Mouse (Mus musculus): Measurements from ENCODE around the gene Lmf1. TPM values are rescaled to one million over a fixed set of nuclear protein-coding genes. Genes with fewer than 3 reads are reported as not detected.

The Lmf1 gene
- 10 to 100 TPM; 26.2 to 28.0 TPM for total RNA-seq (2021)
- long read RNA-seq, experiment 1, transcript Lmf1-206 (9 exons, 1,424 nt) = major isoform, 10 of 76 reads
- long read RNA-seq, experiment 1, partial matches to known transcripts = 1 of 76 reads
- long read RNA-seq, experiment 1, other reads (novel, unspliced or antisense) = 65 of 76 reads
- long read RNA-seq, experiment 2, transcript Lmf1-206 (9 exons, 1,424 nt) = major isoform, 10 of 60 reads
- long read RNA-seq, experiment 2, partial matches to known transcripts = 5 of 60 reads
- long read RNA-seq, experiment 2, other reads (novel, unspliced or antisense) = 45 of 60 reads

GRCm38 (mm10) chr17:25578920-25579319 lies at the start of gene Lmf1:
Gene Lmf1 (plus strand): TSS chr17:25579085.
- intact Hi-C loops (cut with DNase I) = loop anchor here (5.0 kb wide), 1 partner anchor 223 kb away; no protein-coding TSS in a partner anchor
- peak; percentile 97 for DNase-seq

GRCm38 (mm10) chr17:25530357-25531022 lies 48.4 kb upstream of the Lmf1 start:
- peak; percentile 30 to 31 for DNase-seq
- intact Hi-C loops (cut with DNase I) = no loop called here

- intact Hi-C loops (cut with DNase I) = no loop called here
- peak; percentile 49 to 50 for DNase-seq
These were observed 39.7 kb upstream of the Lmf1 start for GRCm38 (mm10) chr17:25538945-25539875.

GRCm38 (mm10) chr17:25540731-25541130 lies 38.2 kb upstream of the Lmf1 start:
- no peak for DNase-seq
- intact Hi-C loops (cut with DNase I) = no loop called here

GRCm38 (mm10) chr17:25541768-25542167 lies 37.1 kb upstream of the Lmf1 start:
- intact Hi-C loops (cut with DNase I) = no loop called here
- DNase-seq = no peak

GRCm38 (mm10) chr17:25547026-25547425 lies 31.9 kb upstream of the Lmf1 start:
- no peak for DNase-seq

GRCm38 (mm10) chr17:25550020-25550419 lies 28.9 kb upstream of the Lmf1 start:
- intact Hi-C loops (cut with DNase I) = no loop called here
- DNase-seq = no peak

More at GRCm38 (mm10) chr17:25547026-25547425, 31.9 kb upstream of the Lmf1 start:
- intact Hi-C loops (cut with DNase I) = no loop called here

- intact Hi-C loops (cut with DNase I) = no loop called here
- peak in 1 of 2 experiments; percentile 19 for DNase-seq
These were observed 27.6 kb upstream of the Lmf1 start for GRCm38 (mm10) chr17:25551313-25551712.

- intact Hi-C loops (cut with DNase I) = no loop called here
- DNase-seq = no peak
These were observed 23.7 kb upstream of the Lmf1 start for GRCm38 (mm10) chr17:25555159-25555558.

- DNase-seq = peak in 1 of 2 experiments; percentile 29
- intact Hi-C loops (cut with DNase I) = no loop called here
These were observed 22.9 kb upstream of the Lmf1 start for GRCm38 (mm10) chr17:25555666-25556629.

GRCm38 (mm10) chr17:25556630-25557354 lies 22.1 kb upstream of the Lmf1 start:
- no peak for DNase-seq

GRCm38 (mm10) chr17:25559634-25560033 lies 19.3 kb upstream of the Lmf1 start:
- intact Hi-C loops (cut with DNase I) = no loop called here
- no peak for DNase-seq

More at GRCm38 (mm10) chr17:25556630-25557354, 22.1 kb upstream of the Lmf1 start:
- intact Hi-C loops (cut with DNase I) = no loop called here

- intact Hi-C loops (cut with DNase I) = no loop called here
- no peak for DNase-seq
These were observed 18.2 kb upstream of the Lmf1 start for GRCm38 (mm10) chr17:25560554-25561222.

GRCm38 (mm10) chr17:25561223-25562028 lies 17.5 kb upstream of the Lmf1 start:
- intact Hi-C loops (cut with DNase I) = no loop called here
- no peak for DNase-seq

GRCm38 (mm10) chr17:25564481-25564880 lies 14.4 kb upstream of the Lmf1 start:
- no peak for DNase-seq
- intact Hi-C loops (cut with DNase I) = no loop called here

GRCm38 (mm10) chr17:25565244-25565643 lies 13.6 kb upstream of the Lmf1 start:
- intact Hi-C loops (cut with DNase I) = no loop called here
- DNase-seq = peak; percentile 25 to 43

- intact Hi-C loops (cut with DNase I) = no loop called here
- DNase-seq = no peak
These were observed 12.9 kb upstream of the Lmf1 start for GRCm38 (mm10) chr17:25565860-25566600.
